Mouse (Mus musculus): ENCODE measurements around the gene Cryga.
"Not testable (repeated sequence)": the region's sequence is repeated elsewhere in the genome, so short reads cannot be mapped to it uniquely, and the experiment has no call there.

Gene Cryga

GRCm38 (mm10) chr1:65096953-65097352, 6.2 kb downstream of the Cryga start:
- DNase-seq (ENCODE audit: inconsistent age in 2 of 2, low spot score in 1 of 2), result no peak

GRCm38 (mm10) chr1:65091566-65091965, 11.6 kb downstream of the Cryga start:
- no peak for DNase-seq (ENCODE audit: inconsistent age in 2 of 2, low spot score in 1 of 2)

- peak; percentile 76 to 92 for DNase-seq (ENCODE audit: inconsistent age in 2 of 2, low spot score in 1 of 2)
Observed at GRCm38 (mm10) chr1:65090370-65090769, 12.8 kb downstream of the Cryga start.

- DNase-seq (ENCODE audit: inconsistent age in 2 of 2, low spot score in 1 of 2), result peak in 1 of 2 experiments; percentile 18
Observed at GRCm38 (mm10) chr1:65088567-65089356, 14.4 kb downstream of the Cryga start.

- DNase-seq (ENCODE audit: inconsistent age in 2 of 2, low spot score in 1 of 2), result no peak
Observed at GRCm38 (mm10) chr1:65082188-65082587, 21.0 kb downstream of the Cryga start, which contains the start of gene Crygb. Gene Crygb (minus strand): TSS chr1:65082288.

- DNase-seq (ENCODE audit: inconsistent age in 2 of 2, low spot score in 1 of 2), result peak in 1 of 2 experiments; percentile 66
Observed at GRCm38 (mm10) chr1:65075607-65076006, 27.6 kb downstream of the Cryga start.

GRCm38 (mm10) chr1:65073589-65073988, 29.6 kb downstream of the Cryga start, which contains the start of gene Crygc:
Gene Crygc (minus strand): TSS chr1:65073689.
- DNase-seq (ENCODE audit: inconsistent age in 2 of 2, low spot score in 1 of 2), result no peak

GRCm38 (mm10) chr1:65067842-65068241, 35.3 kb downstream of the Cryga start:
- DNase-seq (ENCODE audit: inconsistent age in 2 of 2, low spot score in 1 of 2), result no peak

GRCm38 (mm10) chr1:65064201-65064600, 39.0 kb downstream of the Cryga start:
- peak; percentile 30 to 75 for DNase-seq (ENCODE audit: inconsistent age in 2 of 2, low spot score in 1 of 2)

GRCm38 (mm10) chr1:65063352-65063751, 39.8 kb downstream of the Cryga start, which contains the start of gene Crygd:
Gene Crygd (minus strand): TSS chr1:65063452.
- no peak for DNase-seq (ENCODE audit: inconsistent age in 2 of 2, low spot score in 1 of 2)

GRCm38 (mm10) chr1:65052140-65052539, 51.0 kb downstream of the Cryga start:
- no peak for DNase-seq (ENCODE audit: inconsistent age in 2 of 2, low spot score in 1 of 2)

- DNase-seq (ENCODE audit: inconsistent age in 2 of 2, low spot score in 1 of 2), result peak in 1 of 2 experiments; percentile 63
Observed at GRCm38 (mm10) chr1:65051696-65052095, 51.5 kb downstream of the Cryga start.

GRCm38 (mm10) chr1:65050952-65051351, 52.2 kb downstream of the Cryga start, which contains the start of gene Cryge:
Gene Cryge (minus strand): TSS chr1:65051149.
- DNase-seq (ENCODE audit: inconsistent age in 2 of 2, low spot score in 1 of 2), result not testable (repeated sequence)
